Mouse (Mus musculus) frontal cortex, adult 2 months (tissue): ENCODE measurements around the gene Lrcol1. TPM values are rescaled to one million over a fixed set of nuclear protein-coding genes. Genes with fewer than 3 reads are reported as not detected.

Experiments used
- DNase-seq, 2 experiments: peaks; one replicate each; pipeline ENCODE4 v3.0.0; 2022; ENCODE audit warnings: low spot score in 1 of 2; ENCODE audit errors: extremely low spot score in 1 of 2
- polyA plus RNA-seq: library from polyadenylated mRNA; depleted of rRNA; stranded (reverse); fragments of >200 nt; gene quantifications from 2 replicates; pipeline ENCODE4 v1.2.3, GENCODE M21; 2012; rRNA removed

Lrcol1 gene
- polyA plus RNA-seq, 1 experiment, result not detected

DNA sequence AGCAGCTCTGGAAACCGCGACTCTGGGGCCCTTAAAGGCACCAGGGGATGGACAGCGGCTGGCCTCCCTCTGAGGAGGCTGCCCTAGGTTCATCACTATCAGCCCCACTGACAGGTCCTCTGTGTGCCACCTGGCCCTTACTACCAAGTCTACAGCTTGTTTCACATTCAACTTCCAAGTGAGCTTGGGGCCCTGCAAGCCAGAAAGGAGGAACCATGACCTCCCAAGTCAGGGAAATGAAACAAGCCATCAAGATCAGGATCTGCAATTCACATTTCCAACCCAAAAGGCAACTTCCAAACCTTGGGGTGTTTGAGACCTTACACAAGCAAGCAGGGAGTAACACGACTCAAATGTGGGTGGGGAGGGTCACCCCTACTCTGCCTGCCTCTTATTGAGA lies 40.7 kb downstream of the Lrcol1 start:
- no peak for DNase-seq

DNA sequence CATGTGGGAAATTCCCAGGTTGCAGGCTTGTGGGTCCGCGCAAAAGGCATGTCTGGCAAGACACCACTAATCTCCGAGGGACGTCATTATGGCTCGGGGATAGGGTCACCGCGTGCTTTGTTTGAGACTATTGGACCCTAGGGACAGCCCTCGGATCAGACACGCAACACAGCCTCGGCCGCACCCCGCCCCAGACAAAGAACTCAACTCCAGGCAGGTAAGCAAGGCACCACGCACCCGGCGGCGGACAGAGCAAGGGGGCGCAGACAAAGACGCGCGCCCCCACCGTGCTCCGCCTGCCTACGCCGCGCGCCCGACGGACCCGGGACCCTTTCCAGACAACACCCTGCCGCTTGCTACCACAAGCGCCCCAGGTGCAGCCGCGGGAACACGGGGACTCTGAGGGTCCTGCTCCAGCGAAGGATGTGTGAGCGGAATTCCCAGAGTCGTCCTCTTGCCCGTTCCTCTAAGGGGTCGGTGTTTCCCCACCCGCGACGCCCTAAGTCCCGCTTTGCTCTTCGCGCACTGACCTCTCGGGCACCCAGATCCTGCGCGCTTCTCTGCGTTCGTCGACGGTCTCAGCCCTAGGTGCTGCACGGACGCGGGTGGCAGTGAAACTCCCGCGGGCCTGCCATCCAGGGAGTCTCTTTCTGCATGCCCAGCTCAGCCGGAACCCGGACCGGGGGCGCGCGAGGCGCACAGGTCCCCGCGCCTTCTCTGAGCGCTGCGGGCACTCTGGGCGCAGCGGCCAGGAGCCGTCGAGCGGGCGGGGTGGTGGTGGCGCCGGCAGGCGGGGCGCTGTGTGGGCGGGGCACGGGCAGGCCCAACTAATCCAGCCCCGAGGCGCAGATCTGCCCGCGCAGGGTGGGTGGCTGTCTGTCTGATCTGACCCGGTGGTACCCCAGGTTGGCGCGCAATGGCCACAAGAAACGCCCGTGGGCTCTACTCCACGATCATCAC lies 42.1 kb downstream of the Lrcol1 start:
- peak in 1 of 2 experiments; percentile 67 for DNase-seq

DNA sequence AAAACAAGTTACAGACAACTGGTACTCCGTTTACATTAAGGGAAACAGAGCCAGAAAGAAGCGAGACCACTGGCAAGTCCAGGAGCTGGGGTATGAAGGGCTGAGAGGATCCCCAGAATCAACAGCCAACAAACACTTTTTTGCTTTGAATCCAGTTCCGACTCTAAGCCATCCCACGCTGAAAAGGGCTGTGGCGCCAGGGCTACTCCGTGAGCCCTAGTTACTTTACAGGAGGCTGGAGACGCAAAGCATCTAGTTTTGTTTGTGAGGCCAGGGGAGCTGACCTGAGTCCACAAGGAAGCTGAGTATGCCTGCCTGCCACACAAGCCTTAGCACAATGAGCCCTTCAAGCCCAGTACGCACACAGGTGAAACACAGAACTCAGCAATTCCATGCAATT lies 42.8 kb downstream of the Lrcol1 start:
- DNase-seq, result no peak

DNA sequence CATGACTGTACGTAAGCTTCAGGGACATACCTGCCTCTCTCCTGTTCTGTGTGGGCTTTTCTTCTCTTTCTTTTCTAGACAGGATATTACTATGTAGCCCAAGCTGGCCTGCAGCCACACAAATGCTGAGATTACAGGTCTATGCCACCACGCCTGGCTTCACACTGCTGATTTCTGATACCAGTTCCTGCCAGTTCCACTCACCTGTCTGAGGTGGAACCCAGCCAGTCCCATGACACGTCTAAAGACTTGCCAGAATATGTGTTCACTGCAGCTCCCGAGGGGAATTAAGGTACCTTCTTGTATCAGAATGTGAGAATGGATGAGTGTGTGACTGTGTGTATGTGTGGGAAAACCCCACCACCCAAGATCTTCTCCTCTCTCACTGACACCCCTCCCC lies 46.1 kb downstream of the Lrcol1 start:
- no peak for DNase-seq

DNA sequence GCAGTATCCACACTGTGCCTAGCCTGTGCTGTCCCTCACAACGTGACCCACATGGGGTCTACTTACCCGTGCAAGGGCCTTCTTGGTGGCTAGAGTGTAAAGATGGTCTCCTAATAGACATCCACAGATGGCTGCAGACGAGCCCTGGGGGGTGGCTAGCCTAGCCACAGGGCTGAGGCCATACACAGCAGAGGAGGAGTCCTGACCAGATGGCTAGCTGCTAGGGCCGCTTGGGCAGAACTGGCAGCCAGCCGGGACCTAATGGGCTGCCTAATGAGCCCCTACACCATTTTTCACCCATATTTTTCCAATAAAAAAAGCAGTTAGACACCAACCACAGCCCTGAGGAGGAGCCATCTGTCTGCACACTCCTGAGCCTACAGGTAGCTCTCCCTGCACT lies 48.2 kb downstream of the Lrcol1 start:
- no peak for DNase-seq

DNA sequence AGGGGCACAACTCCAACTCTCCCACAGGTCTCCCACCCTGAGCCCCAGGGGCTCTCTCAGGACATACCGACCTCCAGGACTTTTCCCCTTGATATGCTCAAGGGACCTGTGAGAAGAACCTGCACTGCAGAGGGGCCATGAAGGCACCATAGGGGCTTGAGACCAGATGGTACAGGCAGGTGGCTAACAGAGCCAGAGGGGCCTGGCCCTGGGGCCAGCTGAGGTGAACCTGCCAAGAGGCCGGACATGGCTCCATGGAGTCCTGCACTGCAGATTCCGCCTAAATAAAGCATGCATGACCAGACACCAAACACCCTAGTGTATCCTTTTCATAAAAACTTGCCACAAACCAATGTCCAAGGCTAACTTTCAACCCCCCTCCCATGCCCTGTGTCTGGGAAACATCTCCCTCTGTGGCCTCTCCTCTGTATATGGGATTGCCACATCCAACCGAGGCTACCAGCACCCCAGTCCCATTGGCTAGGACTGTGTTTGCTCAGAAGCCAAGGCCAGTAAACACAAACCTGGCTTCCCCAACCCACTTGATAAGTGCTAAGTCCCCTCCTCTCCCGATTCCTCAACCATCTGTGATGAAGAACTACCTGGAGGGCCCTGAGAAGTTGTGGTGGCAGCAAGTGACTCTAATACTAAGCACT lies 50.6 kb downstream of the Lrcol1 start:
- no peak for DNase-seq

DNA sequence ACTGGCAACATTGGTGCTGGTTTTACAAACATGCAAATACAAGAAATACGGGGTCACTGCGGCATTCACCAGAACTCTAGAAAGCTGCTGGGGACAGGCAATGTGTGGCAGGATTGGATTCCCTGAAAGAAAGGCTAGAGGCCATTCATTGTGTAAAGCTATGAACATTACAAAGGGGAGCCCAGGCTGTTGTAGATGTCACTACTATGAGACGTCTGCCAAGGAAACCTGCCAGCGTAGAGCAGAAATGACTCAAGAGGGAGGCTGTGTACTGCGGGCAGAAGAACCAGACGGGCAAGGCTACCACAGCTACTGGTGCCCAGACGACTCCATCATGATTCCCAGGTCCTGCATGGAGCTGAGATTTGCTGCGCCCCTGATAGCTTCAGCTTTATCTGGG lies 56.6 kb downstream of the Lrcol1 start:
- no peak for DNase-seq

DNA sequence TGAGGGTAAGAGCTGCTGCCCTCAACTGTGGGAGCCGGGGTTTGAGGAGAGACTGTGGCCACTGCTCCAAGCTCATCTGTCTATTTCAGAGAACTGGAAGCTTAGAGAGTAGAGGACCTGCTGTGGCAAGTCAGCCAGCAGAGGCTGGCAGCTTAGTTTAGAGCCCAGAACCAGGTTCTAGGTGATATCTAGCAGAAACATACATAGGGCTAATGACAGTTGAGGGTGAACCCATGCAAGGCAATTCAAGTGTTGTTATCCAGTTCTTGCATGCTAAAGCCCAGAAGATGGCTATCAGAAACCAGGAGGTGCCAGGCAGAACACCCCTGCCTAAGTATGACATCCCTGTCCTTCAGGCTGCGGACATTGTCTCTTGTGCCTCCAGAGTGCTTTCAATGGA lies 58.0 kb downstream of the Lrcol1 start:
- no peak for DNase-seq

DNA sequence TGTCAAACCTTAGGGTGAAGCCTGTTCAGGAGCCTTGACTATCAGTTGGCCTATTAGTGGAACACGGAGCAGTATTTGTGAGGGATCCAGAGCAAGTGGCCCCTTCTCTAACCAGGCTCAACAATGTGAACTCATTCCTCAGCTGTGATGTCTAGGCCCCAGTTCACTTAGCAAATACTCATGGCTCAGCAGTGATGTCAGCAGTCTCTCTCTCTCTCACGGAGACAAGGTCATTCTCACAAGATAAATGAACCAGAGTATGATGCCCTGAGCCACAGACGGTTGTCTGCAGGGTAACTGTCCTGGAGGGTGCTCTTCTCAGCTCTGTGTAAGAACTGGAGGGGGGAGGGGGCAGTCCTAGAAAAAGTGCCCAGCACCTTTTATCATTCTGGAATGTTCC lies 59.4 kb downstream of the Lrcol1 start:
- DNase-seq, result no peak

Other genes with a start within 250 kb of the Lrcol1 start
- 14.3 and 17.5 TPM in 2 replicates for gene Plcxd1, start 244.8 kb upstream of the Lrcol1 start, polyA plus RNA-seq
- gene Gtpbp6, start 236.5 kb upstream of the Lrcol1 start, polyA plus RNA-seq, result 151 and 156 TPM in 2 replicates
- 6.9 and 8.6 TPM in 2 replicates for gene Zfp605, start 234.6 kb upstream of the Lrcol1 start, polyA plus RNA-seq
- gene Chfr, start 208.9 kb upstream of the Lrcol1 start, polyA plus RNA-seq, result 78.1 and 83.8 TPM in 2 replicates
- 17.9 and 20.8 TPM in 2 replicates for gene Golga3, start 168.0 kb upstream of the Lrcol1 start, polyA plus RNA-seq
- gene Ankle2, start 113.7 kb upstream of the Lrcol1 start, polyA plus RNA-seq, result 16.2 and 20.4 TPM in 2 replicates
- 48.7 and 51.8 TPM in 2 replicates for gene Pgam5, start 74.8 kb upstream of the Lrcol1 start, polyA plus RNA-seq
- 5.6 and 8.3 TPM in 2 replicates for gene Pxmp2, start 58.5 kb upstream of the Lrcol1 start, polyA plus RNA-seq
- 1.6 and 1.7 TPM in 2 replicates for gene Pole, start 58.4 kb upstream of the Lrcol1 start, polyA plus RNA-seq
- 0.14 and 0.23 TPM in 2 replicates for gene P2rx2, start 1.5 kb upstream of the Lrcol1 start, polyA plus RNA-seq
- 54.9 and 60.8 TPM in 2 replicates for gene Fbrsl1, start 103.8 kb downstream of the Lrcol1 start, polyA plus RNA-seq
- gene Galnt9, start 199.6 kb downstream of the Lrcol1 start, polyA plus RNA-seq, result 43.8 and 52.2 TPM in 2 replicates